Mouse (Mus musculus): ENCODE data around the gene Egln1. TPM values are rescaled to one million over a fixed set of nuclear protein-coding genes. Genes with fewer than 3 reads are reported as not detected.

The Egln1 gene
- total RNA-seq, 2 experiments from 2014 or later = 60.3 to 69.1 TPM

DNA sequence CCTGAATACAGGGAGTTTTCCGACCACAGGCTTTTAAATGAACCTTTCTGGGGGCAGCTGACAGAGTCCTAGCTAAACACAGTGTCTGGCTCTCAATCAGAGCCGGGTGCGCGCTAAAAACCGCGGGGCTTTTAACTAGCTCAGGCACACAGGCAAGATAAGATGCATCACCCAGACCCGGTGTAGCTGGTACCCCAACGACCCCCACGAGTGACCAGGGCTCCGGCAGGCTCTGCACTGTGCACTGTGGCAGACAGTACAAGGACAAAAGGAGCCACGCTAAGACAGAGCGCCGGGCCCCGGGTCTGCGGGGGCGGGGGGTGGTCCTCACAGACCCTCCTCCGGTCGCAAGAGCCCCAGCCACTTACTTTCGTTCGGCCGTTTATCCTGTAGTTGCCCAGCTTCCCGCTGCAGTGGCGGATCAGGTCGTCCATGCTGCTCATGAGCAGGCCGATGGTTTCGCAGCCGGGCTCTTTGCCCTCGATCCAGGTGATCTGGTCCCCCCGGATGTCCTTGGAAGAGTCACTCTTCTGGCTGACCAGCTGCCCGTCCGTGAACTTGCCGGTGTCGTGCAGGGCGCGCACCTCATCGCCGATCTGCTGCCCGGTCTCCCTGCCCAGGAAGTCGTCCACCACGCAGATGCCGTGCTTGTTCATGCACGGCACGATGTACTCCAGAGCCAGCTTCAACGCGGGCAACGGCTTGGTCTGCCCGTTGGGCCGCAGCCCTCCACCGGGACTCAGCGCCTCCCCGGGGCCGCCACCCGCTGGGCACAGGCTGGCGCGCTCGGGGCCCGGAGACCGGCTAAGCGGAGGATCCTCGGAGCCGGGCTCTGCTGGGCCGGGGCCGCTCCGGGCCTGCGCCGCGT is 1.0 kb downstream of the Egln1 start:
- DNase-seq (ENCODE audit: extremely low spot score in 1 of 2, low spot score in 1 of 2) = peak; percentile 24 to 41

GRCm38 (mm10) chr8:124944406-124944805 is 4.7 kb downstream of the Egln1 start:
- DNase-seq (ENCODE audit: extremely low spot score in 1 of 2, low spot score in 1 of 2) = no peak

- DNase-seq (ENCODE audit: extremely low spot score in 1 of 2, low spot score in 1 of 2) = no peak
These were observed 5.3 kb downstream of the Egln1 start for GRCm38 (mm10) chr8:124943801-124944200.

GRCm38 (mm10) chr8:124937293-124937692 is 11.8 kb downstream of the Egln1 start:
- no peak for DNase-seq (ENCODE audit: extremely low spot score in 1 of 2, low spot score in 1 of 2)

DNA sequence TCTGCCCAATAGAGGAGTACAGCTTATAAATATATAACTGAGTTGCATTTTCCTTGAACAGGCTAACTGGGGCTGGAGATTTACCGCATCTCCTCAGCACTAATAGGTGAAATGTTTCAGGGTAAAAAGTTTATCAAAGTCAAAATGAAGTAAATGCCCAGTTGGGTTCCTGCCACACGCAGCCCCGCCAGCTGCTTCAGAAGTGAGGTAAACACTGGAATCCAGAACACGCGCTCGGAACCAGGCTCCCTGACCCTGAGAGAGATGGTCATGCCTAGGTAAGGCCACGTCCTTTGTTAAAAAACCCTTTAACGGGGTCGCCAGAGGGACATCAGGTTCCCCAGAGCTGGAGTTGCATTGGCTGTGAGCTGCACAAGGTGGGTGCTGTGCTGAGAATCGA is 12.4 kb downstream of the Egln1 start:
- DNase-seq (ENCODE audit: extremely low spot score in 1 of 2, low spot score in 1 of 2) = no peak

GRCm38 (mm10) chr8:124935116-124935515 is 14.0 kb downstream of the Egln1 start:
- DNase-seq (ENCODE audit: extremely low spot score in 1 of 2, low spot score in 1 of 2) = no peak

DNA sequence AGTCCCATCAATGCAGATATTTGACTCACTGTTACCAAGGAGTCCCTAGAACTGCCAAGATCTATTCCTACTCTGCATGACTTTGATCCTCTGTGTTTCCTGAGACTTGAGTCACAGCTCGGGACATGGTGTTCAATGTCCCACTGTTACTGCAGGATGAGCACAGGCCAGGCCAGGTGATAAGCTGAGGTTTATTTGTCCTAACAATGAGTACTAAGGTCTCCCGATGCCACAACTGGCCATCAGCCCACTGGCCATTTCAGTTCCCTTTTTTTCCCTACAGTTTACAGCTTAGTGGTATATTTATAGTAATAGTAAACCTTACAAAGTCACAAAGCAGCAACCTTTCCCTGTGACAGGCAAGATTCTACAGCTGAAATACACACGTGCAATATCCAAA is 16.7 kb downstream of the Egln1 start:
- DNase-seq (ENCODE audit: extremely low spot score in 1 of 2, low spot score in 1 of 2) = no peak

DNA sequence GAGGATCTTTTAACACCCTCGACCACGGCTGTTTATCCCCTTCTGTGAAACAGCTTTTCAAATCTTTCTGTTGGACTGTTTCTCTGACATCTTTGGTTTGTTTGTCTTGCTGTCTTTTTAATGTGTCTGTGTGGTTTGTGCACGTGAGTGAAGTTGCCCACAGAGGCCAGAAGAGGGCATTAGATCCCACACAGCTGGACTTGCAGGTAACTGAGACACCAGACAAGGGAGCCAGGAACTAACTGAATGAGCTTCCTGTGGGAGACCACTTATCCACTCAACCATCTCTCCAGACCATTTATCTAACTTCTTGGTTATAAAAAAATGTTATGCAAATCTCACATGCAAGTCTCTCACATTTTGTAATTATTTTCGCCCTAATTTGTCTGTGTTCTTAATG is 18.5 kb downstream of the Egln1 start:
- no peak for DNase-seq (ENCODE audit: extremely low spot score in 1 of 2, low spot score in 1 of 2)

- no peak for DNase-seq (ENCODE audit: extremely low spot score in 1 of 2, low spot score in 1 of 2)
These were observed 19.0 kb downstream of the Egln1 start for GRCm38 (mm10) chr8:124930086-124930485.

- no peak for DNase-seq (ENCODE audit: extremely low spot score in 1 of 2, low spot score in 1 of 2)
These were observed 20.1 kb downstream of the Egln1 start for GRCm38 (mm10) chr8:124929006-124929405.

- no peak for DNase-seq (ENCODE audit: extremely low spot score in 1 of 2, low spot score in 1 of 2)
These were observed 22.8 kb downstream of the Egln1 start for GRCm38 (mm10) chr8:124926351-124926771.

GRCm38 (mm10) chr8:124925544-124926266 is 23.4 kb downstream of the Egln1 start:
- DNase-seq (ENCODE audit: extremely low spot score in 1 of 2, low spot score in 1 of 2) = no peak

GRCm38 (mm10) chr8:124923971-124924652 is 25.0 kb downstream of the Egln1 start:
- no peak for DNase-seq (ENCODE audit: extremely low spot score in 1 of 2, low spot score in 1 of 2)

GRCm38 (mm10) chr8:124922490-124923089 is 26.5 kb downstream of the Egln1 start:
- no peak for DNase-seq (ENCODE audit: extremely low spot score in 1 of 2, low spot score in 1 of 2)

GRCm38 (mm10) chr8:124921369-124922279 is 27.5 kb downstream of the Egln1 start:
- DNase-seq (ENCODE audit: extremely low spot score in 1 of 2, low spot score in 1 of 2) = no peak

GRCm38 (mm10) chr8:124917741-124918484 is 31.2 kb downstream of the Egln1 start:
- DNase-seq (ENCODE audit: extremely low spot score in 1 of 2, low spot score in 1 of 2) = no peak

DNA sequence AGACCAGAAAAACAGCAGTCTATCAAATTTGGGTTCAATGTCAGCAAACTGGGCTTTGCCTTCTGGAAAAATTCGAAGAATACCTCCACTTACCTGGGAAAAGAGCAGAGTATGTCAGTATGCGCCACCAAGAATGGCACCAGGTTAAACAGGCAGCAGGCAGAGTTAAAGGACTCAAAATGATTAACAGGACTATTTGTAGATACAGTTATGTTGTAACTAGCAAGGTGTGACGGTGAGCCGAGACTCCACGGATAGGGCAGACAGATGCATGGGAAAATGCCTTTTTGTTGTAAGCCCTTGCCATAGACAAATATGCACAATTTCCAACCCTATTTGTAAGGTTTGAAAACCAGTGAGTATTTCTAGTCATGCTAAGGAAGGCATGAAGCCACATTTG is 35.1 kb downstream of the Egln1 start:
- no peak for DNase-seq (ENCODE audit: extremely low spot score in 1 of 2, low spot score in 1 of 2)

- DNase-seq (ENCODE audit: extremely low spot score in 1 of 2, low spot score in 1 of 2) = no peak
These were observed 36.9 kb downstream of the Egln1 start for GRCm38 (mm10) chr8:124911938-124912872.
